In the genomic region with DNA sequence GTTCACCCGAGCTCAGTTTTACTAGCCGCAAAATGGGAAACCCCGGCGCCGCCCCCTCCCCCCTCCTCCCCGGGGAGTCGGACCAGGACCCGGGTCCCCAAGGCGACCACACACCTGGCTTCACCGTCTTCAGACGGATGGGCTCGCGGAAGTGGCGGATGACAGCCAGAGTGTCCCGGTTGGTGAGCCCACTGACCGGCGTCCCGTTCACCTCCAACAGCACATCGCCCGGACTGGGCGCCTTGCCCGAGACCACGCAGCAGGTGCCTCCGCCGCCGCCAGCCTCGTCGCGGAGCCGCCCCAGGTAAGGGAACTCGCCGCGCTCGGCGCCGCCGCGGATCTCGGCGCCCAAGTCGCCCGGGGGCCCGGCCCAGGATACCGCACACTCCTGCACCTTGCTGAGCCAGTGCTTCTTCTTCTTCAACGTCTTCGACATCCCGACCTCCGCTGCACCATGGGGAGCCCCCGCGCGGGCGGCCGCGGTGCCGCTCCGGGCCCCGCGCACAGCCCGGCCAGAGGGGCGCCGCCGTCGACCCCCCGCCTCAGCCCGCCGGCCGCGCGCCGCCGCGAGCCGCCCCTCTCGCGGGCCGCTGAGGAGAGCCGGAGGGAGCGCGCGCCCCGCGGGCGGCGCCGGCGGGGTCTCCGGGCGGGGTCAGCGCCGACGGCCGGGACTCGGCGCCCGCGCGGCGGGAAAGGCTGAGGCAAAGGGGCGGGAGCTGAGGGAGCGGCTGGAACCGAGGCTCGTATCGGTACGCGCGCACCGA, we compare ENCODE assay signal across 8 mouse cellular contexts. TPM values are rescaled to one million over a fixed set of nuclear protein-coding genes. Genes with fewer than 3 reads are reported as not detected.
DNase-seq lines count a peak whose midpoint lies in the region; ATAC-seq and TF ChIP-seq lines count a peak whose summit lies in the region.

No protein-coding gene starts in this region.

- H3K4me3 ChIP-seq in G1E (ENCODE audit: low read depth, low read length), result peak overlapping the region; percentile 16; the same call in 1 of the 2 replicates
- peak overlapping the region; percentile 73 for H3K4me3 ChIP-seq in hindbrain, embryonic 15.5 days

- no peak for DNase-seq in G1E (ENCODE audit: low spot score)
- peak; percentile 57 for DNase-seq in cerebellum, adult 8-10 months
- peak; percentile 22 for DNase-seq in gastrocnemius, adult 18-20 months (ENCODE audit: low spot score)
- peak; percentile 33 for DNase-seq in left cerebral cortex, adult 11 months (ENCODE audit: low spot score)
- DNase-seq in lung, postnatal 25 days (ENCODE audit: low spot score), result peak; percentile 26
- DNase-seq in right cerebral cortex, postnatal 25 days, result peak; percentile 65
- DNase-seq in urinary bladder, postnatal 25 days (ENCODE audit: low spot score), result peak; percentile 45

- WGBS in hindbrain, embryonic 15.5 days, result under 1% methylated on average over 86 of the region's 107 CpGs

- peaks cover 7% of the 10 kb centered on the region; the same call in 1 of the 2 replicates for H3K27me3 ChIP-seq in G1E (ENCODE audit: insufficient read depth, low read length)
- H3K27me3 ChIP-seq in hindbrain, embryonic 15.5 days, result no peaks in the 10 kb centered on the region

- no peak for ATAC-seq in G1E (ENCODE audit: extremely low read depth, insufficient number of reproducible peaks, low FRiP score, poor library complexity, severe bottlenecking)
- ATAC-seq in hindbrain, embryonic 15.5 days (ENCODE audit: low FRiP score, low read depth), result peak; percentile 27; the same call in 1 of the 2 replicates

- peak overlapping the region; percentile 95 for H3K27ac ChIP-seq in hindbrain, embryonic 15.5 days (replicated peaks)

- H3K9me3 ChIP-seq in G1E (replicated peaks), result peaks cover 11% of the 10 kb centered on the region
- no peaks in the 10 kb centered on the region for H3K9me3 ChIP-seq in hindbrain, embryonic 15.5 days

- no peaks in the 10 kb centered on the region for H3K36me3 ChIP-seq in G1E (replicated peaks)
- no peaks in the 10 kb centered on the region for H3K36me3 ChIP-seq in hindbrain, embryonic 15.5 days

- no peaks in the 10 kb centered on the region for H3K4me1 ChIP-seq in G1E (ENCODE audit: insufficient read depth, low read depth, low read length)
- peaks cover 20% of the 10 kb centered on the region for H3K4me1 ChIP-seq in hindbrain, embryonic 15.5 days (replicated peaks)

- peak overlapping the region; percentile 83 for H3K9ac ChIP-seq in hindbrain, embryonic 15.5 days

- no peak for TF ChIP-seq CTCF in G1E (IDR thresholded peaks at IDR 0.05; ENCODE audit: low read depth, low read length)

- H3K4me2 ChIP-seq in hindbrain, embryonic 15.5 days, result peak overlapping the region; percentile 66

RNA-seq across cellular contexts. Expression of a gene that starts 0.5 kb away (rescaled TPM):
- not detected in 2 replicates for total RNA-seq in G1E (2014; fragmentation: Nextera tagmentation)
- total RNA-seq in G1E (2017), result under 0.01 and 0.16 TPM in 2 replicates
- polyA plus RNA-seq in G1E (2012), result not detected in 2 replicates
- total RNA-seq in gastrocnemius, adult 18-20 months (2021), result 1 to 10 TPM; 2.0 to 2.4 TPM
- polyA plus RNA-seq in hindbrain, embryonic 15.5 days (2015; fragmentation: Nextera tagmentation; extraction: Ambion mirVana), result 5.1 and 5.9 TPM in 2 replicates
